Mouse (Mus musculus): ENCODE measurements around the gene Casp9. TPM values are rescaled to one million over a fixed set of nuclear protein-coding genes. Genes with fewer than 3 reads are reported as not detected.

Gene Casp9
- polyA plus RNA-seq, 1 experiment from 2014 or later, result 14.3 TPM

DNA sequence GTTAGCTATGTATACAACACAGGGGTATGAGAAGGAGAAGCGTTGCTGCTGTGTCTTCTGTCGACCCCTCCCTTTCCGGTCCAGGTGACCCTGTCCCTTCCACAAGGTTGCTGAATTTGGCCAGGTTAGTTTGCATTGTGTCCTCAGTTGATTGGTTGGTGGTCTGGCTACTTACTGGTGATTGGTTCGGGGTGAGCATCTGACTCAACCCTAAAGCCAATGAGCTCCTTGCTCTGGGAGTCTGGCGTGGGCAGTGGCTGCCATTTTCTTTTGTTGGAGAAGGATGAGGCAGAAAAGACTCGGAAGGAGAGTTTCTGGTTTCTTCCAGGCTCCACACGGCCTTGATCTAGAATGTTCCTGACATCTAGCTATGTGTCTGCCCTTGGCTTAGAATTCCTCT lies 25.9 kb downstream of the Casp9 start:
- peaks cover 7% of the 10 kb centered on the region; the same call in 1 of the 2 replicates for H3K4me1 ChIP-seq
- no peak overlapping the region for H3K4me3 ChIP-seq
- peaks cover 16% of the 10 kb centered on the region for H3K36me3 ChIP-seq
- H3K9me3 ChIP-seq, result no peaks in the 10 kb centered on the region
- ATAC-seq (ENCODE audit: extremely low read depth, insufficient number of reproducible peaks, low FRiP score, low TSS enrichment), result no peak
- no peak overlapping the region for H3K4me2 ChIP-seq
- no peak overlapping the region for H3K9ac ChIP-seq
- H3K27ac ChIP-seq (replicated peaks), result no peak overlapping the region
- H3K27me3 ChIP-seq (replicated peaks), result no peaks in the 10 kb centered on the region
- WGBS, result 84% methylated on average over 7 of the region's 7 CpGs

DNA sequence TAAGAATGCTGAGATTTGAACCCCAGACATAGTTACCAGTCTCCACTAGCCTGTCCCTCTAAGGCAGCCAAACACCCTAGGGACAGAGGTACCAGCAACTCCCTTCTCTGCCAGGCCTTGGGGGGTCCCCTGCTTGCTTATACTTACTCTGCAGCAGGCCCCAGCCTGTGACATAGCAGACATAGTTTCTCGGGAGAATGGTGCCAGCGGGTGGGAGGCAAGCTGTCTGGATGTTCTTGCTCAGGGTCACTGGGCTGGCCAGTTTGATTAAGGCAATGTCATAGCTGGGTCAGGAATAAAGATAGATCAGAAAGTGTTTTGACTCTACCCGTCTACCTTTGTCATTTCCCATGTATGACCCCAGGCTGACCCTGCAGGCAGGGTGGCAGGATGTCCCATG lies 27.8 kb downstream of the Casp9 start:
- Histone ChIP-seq H3K27me3 (replicated peaks) (no peaks in the 10 kb centered on the region), H3K9me3 (no peaks in the 10 kb centered on the region), H3K9ac (no peak overlapping the region), H3K27ac (replicated peaks) (no peak overlapping the region), H3K4me1 (peaks cover 7% of the 10 kb centered on the region; the same call in 1 of the 2 replicates), H3K4me3 (no peak overlapping the region), H3K36me3 (no peaks in the 10 kb centered on the region), H3K4me2 (no peak overlapping the region)
- no peak for ATAC-seq (ENCODE audit: extremely low read depth, insufficient number of reproducible peaks, low FRiP score, low TSS enrichment)
- 24% methylated on average over 3 of the region's 3 CpGs for WGBS

DNA sequence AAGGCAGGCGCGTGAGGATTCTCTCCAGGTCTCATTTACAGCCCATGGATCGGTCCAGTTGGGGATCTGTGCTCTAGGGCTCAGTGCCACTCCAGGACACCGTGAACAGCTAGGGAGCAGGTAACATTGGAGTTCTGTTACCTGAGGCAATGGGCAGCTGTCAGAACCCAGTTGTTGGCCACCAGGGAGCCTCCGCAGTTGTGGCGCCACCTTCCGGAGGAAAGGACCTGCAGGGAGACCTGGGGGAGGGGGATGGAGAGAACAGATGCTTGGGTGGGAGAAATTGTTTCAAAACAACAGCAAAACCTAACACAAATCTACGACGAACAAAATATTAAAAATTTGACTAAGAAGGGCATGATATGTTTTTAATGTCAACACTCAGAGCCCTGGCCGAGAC lies 28.7 kb downstream of the Casp9 start:
- no peak overlapping the region for H3K27ac ChIP-seq (replicated peaks)
- no peaks in the 10 kb centered on the region for H3K9me3 ChIP-seq

DNA sequence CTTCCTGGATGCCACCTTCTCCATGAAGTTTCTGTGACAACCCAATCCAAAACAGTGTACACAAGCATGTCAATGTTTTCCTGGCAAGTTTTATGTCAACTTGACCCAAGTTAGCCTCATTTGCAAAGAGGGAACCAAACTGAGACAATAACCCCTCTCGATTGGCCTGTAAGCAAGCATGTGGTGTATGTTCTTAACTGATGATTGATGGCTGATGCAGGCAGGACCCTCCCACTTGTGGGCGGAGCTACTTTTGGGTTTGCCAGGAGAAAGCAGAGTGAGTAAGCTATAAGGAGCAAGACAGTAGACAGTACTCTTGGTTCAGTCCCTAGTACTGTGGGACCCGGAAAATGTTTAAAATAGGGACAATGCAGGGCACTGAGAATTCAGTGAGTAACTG lies 29.6 kb downstream of the Casp9 start:
- Histone ChIP-seq H3K36me3 (no peaks in the 10 kb centered on the region), H3K4me3 (no peak overlapping the region), H3K27ac (replicated peaks) (no peak overlapping the region), H3K9me3 (no peaks in the 10 kb centered on the region), H3K27me3 (replicated peaks) (no peaks in the 10 kb centered on the region), H3K9ac (no peak overlapping the region), H3K4me1 (peaks cover 14% of the 10 kb centered on the region), H3K4me2 (no peak overlapping the region)
- no peak for ATAC-seq (ENCODE audit: extremely low read depth, insufficient number of reproducible peaks, low FRiP score, low TSS enrichment)
- 45% methylated on average over 3 of the region's 3 CpGs for WGBS

More for the DNA sequence above, 28.7 kb downstream of the Casp9 start:
- H3K4me3 ChIP-seq, result no peak overlapping the region
- H3K9ac ChIP-seq, result no peak overlapping the region
- ATAC-seq (ENCODE audit: extremely low read depth, insufficient number of reproducible peaks, low FRiP score, low TSS enrichment), result no peak
- no peak overlapping the region for H3K4me2 ChIP-seq
- peaks cover 7% of the 10 kb centered on the region; the same call in 1 of the 2 replicates for H3K4me1 ChIP-seq
- 60% methylated on average over 10 of the region's 10 CpGs for WGBS
- no peaks in the 10 kb centered on the region for H3K27me3 ChIP-seq (replicated peaks)
- H3K36me3 ChIP-seq, result no peaks in the 10 kb centered on the region

DNA sequence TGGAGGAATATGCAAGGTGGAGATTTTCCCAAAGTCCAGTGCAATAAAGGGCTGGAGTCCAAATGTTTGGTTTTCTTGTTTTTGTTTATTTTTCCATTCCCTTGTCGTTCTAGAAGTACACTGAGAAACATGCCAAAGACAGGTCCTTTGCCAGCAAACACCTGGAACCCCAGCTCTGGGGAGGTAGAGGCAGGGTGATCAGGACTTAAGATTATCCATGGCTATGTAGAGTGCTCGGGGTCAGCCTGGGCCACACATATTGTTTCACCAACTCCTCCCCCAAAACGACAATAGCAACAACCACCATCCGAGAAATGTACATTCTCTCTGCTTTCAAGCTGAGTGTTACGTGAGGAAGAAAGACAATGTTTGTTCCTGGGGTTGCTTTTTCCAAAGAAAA lies 32.6 kb downstream of the Casp9 start, which contains the start of gene Cela2a:
Cela2a (minus strand) TSS at position 101 of the 400 bp plus-strand sequence.
- Histone ChIP-seq H3K4me1 (peaks cover 16% of the 10 kb centered on the region), H3K9me3 (no peaks in the 10 kb centered on the region), H3K4me3 (no peak within 1 kb of the TSS), H3K4me2 (no peak within 1 kb of the TSS), H3K27ac (replicated peaks) (no peak within 1 kb of the TSS), H3K36me3 (no peaks in the 10 kb centered on the region), H3K27me3 (replicated peaks) (no peaks in the 10 kb centered on the region), H3K9ac (no peak within 1 kb of the TSS)
- 56% methylated on average over 5 of the region's 5 CpGs for WGBS
- no peak for ATAC-seq (ENCODE audit: extremely low read depth, insufficient number of reproducible peaks, low FRiP score, low TSS enrichment)

DNA sequence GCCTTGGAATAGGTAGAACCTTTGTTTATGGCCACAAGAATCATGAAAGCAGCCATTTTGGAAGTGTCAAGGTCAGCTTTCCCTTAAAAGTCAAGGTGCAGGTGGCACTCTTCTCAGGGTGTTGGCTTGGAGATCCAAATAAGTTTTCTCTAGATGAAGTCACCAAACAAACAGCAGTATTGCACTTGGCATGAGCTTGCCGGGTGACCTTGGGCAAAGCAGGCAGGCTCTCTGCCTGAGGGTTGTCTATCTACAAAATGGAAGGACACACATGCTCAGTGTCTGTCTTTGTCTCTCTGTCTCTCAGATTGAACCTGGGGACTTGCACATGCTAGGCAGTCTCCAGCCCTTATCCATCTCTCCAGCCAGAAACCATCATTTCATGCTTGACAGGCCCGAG lies 34.0 kb downstream of the Casp9 start:
- Histone ChIP-seq H3K27me3 (replicated peaks) (no peaks in the 10 kb centered on the region), H3K4me3 (no peak overlapping the region), H3K9me3 (no peaks in the 10 kb centered on the region), H3K4me1 (peaks cover 11% of the 10 kb centered on the region), H3K9ac (no peak overlapping the region), H3K4me2 (no peak overlapping the region), H3K27ac (replicated peaks) (no peak overlapping the region), H3K36me3 (no peaks in the 10 kb centered on the region)
- no peak for ATAC-seq (ENCODE audit: extremely low read depth, insufficient number of reproducible peaks, low FRiP score, low TSS enrichment)
- 81% methylated on average over 2 of the region's 2 CpGs for WGBS

DNA sequence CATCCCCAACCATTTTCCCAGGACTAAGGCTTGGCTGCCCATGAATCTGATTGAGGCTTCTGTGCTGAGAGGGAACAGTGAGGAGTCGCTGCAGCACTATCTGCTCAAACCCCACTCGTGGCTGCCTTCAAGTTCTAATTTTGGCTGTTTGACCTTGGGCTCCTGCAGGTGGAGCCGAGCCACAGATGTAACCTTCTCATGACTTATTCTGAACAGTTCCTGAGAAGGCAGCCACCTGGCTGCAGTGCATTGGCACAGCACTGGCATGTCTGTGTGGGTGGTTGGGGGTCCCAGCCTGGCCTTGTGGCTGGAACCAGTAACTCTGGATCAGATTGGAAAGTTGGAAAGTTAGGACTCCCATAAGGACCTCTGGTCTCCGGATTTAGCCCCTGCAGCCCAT lies 34.8 kb downstream of the Casp9 start:
- H3K27me3 ChIP-seq (replicated peaks), result no peaks in the 10 kb centered on the region
- no peak overlapping the region for H3K27ac ChIP-seq (replicated peaks)
- no peak overlapping the region for H3K4me2 ChIP-seq
- no peaks in the 10 kb centered on the region for H3K36me3 ChIP-seq
- H3K4me1 ChIP-seq, result peaks cover 11% of the 10 kb centered on the region
- no peak overlapping the region for H3K9ac ChIP-seq
- H3K9me3 ChIP-seq, result no peaks in the 10 kb centered on the region
- no peak for ATAC-seq (ENCODE audit: extremely low read depth, insufficient number of reproducible peaks, low FRiP score, low TSS enrichment)
- H3K4me3 ChIP-seq, result no peak overlapping the region
- 47% methylated on average over 4 of the region's 4 CpGs for WGBS

DNA sequence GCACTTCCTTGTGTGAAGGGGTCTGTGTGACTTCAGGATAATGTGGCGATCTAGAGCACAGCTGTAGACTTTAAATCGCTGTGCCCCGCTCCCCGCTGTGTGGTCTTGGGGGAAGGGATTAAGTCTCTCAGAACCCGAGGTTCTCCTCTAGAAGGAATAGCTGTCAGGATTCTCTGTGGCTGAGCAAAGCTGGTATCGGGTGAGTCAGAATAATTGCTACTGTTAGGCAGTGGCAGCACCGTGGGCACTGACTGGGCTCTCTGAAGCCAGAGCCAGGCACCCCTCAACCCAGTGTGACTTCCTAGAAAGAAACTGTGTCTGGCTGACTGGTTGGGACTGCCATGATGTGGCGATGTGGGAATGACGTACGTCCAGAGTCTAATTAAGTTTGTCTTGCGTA lies 37.0 kb downstream of the Casp9 start:
- 60% methylated on average over 11 of the region's 11 CpGs for WGBS

DNA sequence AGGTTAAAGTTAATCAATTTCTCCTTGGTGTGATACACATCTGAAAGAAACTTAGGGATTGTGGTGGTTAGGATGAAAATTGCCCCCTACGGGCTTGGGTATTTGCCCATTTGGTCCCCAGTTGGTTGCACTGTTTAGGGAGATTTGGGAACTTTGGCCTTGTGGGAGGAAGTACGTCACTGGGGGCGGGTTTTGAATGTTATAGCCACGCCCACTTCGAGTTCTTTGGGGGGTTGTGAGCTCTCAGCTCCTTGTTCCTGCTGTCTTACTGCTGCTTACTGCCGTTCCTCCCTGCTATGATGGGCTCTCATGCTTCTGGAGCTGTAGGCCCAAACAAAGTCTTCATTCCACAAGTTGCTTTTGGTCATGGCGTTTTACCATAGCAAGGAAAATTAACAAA lies 37.9 kb downstream of the Casp9 start:
- ATAC-seq (ENCODE audit: extremely low read depth, insufficient number of reproducible peaks, low FRiP score, low TSS enrichment), result no peak
- WGBS, result 78% methylated on average over 7 of the region's 7 CpGs
- Histone ChIP-seq H3K4me3 (no peak overlapping the region), H3K4me1 (peaks cover 13% of the 10 kb centered on the region), H3K9ac (no peak overlapping the region), H3K4me2 (no peak overlapping the region), H3K27ac (replicated peaks) (no peak overlapping the region), H3K27me3 (replicated peaks) (no peaks in the 10 kb centered on the region), H3K9me3 (no peaks in the 10 kb centered on the region), H3K36me3 (no peaks in the 10 kb centered on the region)

More for the DNA sequence above, 37.0 kb downstream of the Casp9 start:
- no peaks in the 10 kb centered on the region for H3K27me3 ChIP-seq (replicated peaks)
- H3K4me3 ChIP-seq, result no peak overlapping the region
- H3K9ac ChIP-seq, result no peak overlapping the region
- H3K4me1 ChIP-seq, result peaks cover 13% of the 10 kb centered on the region
- H3K9me3 ChIP-seq, result no peaks in the 10 kb centered on the region
- H3K27ac ChIP-seq (replicated peaks), result no peak overlapping the region
- no peak for ATAC-seq (ENCODE audit: extremely low read depth, insufficient number of reproducible peaks, low FRiP score, low TSS enrichment)
- H3K36me3 ChIP-seq, result no peaks in the 10 kb centered on the region
- H3K4me2 ChIP-seq, result no peak overlapping the region

DNA sequence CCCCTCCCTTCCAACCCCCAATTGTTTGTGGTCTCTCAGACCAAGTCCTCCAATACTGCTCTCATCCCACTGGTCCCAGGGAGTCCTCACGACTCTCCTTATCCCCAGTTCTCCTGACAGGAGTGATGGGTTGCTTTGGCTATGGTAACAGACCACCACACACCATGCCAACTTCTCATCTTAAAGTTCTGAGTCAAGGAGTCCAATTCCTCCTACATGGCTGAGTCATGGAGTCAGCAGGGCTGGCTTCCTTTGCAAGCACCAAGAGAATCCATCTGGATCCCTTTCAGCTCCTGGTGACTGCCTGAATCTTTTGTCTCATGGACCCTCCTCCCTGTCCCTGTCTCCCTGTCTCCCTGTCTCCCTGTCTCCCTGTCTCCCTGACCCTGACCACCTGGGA lies 40.5 kb downstream of the Casp9 start:
- ATAC-seq (ENCODE audit: extremely low read depth, insufficient number of reproducible peaks, low FRiP score, low TSS enrichment), result no peak
- 45% methylated on average over 1 of the region's 1 CpGs for WGBS
- Histone ChIP-seq H3K9me3 (no peaks in the 10 kb centered on the region), H3K27me3 (replicated peaks) (no peaks in the 10 kb centered on the region), H3K27ac (replicated peaks) (no peak overlapping the region), H3K4me1 (0 out of 2 replicates have a peak, but pooled peaks cover 3% of the 10 kb centered on the region), H3K4me2 (no peak overlapping the region), H3K9ac (no peak overlapping the region), H3K4me3 (no peak overlapping the region), H3K36me3 (no peaks in the 10 kb centered on the region)

DNA sequence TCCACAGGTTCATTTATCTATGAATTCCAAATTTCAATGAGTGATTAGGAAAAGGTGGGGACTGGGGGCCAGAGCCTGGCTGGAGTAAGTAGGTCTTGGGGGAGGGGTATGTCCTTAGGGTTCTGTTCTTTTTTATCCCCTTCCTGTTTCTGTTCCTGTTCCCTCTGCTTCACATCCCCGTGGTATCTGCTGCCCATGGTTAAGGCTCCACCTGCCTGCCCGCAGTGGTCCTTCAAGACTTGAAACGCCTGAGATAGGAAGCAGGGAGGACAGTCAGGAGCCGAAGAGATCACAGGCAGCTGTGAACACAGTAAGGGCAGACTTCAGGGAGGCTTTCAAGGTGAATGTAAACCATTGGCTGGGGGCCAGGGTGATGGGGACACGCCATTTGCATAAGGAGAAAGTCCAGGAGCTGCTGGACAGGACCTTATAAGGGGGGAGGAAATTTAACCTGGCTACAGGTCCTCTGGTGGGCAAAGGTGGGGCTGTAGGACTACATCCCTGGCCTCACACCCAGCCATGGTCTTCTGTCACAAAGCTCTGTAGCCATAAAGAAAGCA lies 41.2 kb downstream of the Casp9 start:
- H3K27me3 ChIP-seq (replicated peaks), result no peaks in the 10 kb centered on the region
- H3K9ac ChIP-seq, result no peak overlapping the region
- H3K4me2 ChIP-seq, result no peak overlapping the region
- H3K4me3 ChIP-seq, result no peak overlapping the region
- no peaks in the 10 kb centered on the region for H3K9me3 ChIP-seq
- H3K4me1 ChIP-seq, result 0 out of 2 replicates have a peak, but pooled peaks cover 3% of the 10 kb centered on the region
- no peaks in the 10 kb centered on the region for H3K36me3 ChIP-seq
- WGBS, result 45% methylated on average over 5 of the region's 5 CpGs
- no peak overlapping the region for H3K27ac ChIP-seq (replicated peaks)
- no peak for ATAC-seq (ENCODE audit: extremely low read depth, insufficient number of reproducible peaks, low FRiP score, low TSS enrichment)

DNA sequence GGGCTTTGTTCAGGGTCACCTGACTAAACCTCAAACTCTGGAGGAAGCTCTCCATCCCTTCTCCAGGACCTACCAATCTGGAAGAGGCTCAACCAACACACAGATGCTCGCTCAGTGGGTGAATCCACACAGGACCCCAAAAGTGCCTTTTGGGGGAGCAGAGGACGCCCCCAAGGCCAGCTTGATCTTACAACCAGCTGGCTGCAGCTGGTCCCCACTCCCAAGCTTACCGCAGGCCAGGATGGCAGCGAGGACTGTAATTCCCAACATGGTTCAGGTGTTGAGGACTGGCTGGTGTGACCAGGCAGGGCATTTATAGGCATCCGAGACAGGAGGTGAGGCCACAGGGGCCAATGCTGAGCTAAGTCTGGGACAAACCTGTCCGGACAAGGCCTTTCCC lies 52.6 kb downstream of the Casp9 start, which contains the start of gene Ctrc:
Ctrc (minus strand) TSS at position 361 of the 400 bp plus-strand sequence.
- Histone ChIP-seq H3K27ac (replicated peaks) (no peak within 1 kb of the TSS), H3K4me3 (no peak within 1 kb of the TSS), H3K4me1 (no peaks in the 10 kb centered on the region), H3K9ac (no peak within 1 kb of the TSS), H3K4me2 (no peak within 1 kb of the TSS), H3K9me3 (no peaks in the 10 kb centered on the region), H3K27me3 (replicated peaks) (no peaks in the 10 kb centered on the region), H3K36me3 (no peaks in the 10 kb centered on the region)
- WGBS, result 75% methylated on average over 6 of the region's 6 CpGs
- no peak for ATAC-seq (ENCODE audit: extremely low read depth, insufficient number of reproducible peaks, low FRiP score, low TSS enrichment)

Data from heart, embryonic 13.5 days (tissue).